Mouse (Mus musculus): ENCODE results near the gene Gal3st3. TPM values are rescaled to one million over a fixed set of nuclear protein-coding genes. Genes with fewer than 3 reads are reported as not detected.

The Gal3st3 gene
- polyA plus RNA-seq, 1 experiment from 2014 or later: 4.4 TPM

GRCm38 (mm10) chr19:5272801-5273733 is 25.1 kb upstream of the Gal3st3 start, which contains the start of gene Pacs1:
Gene Pacs1 (minus strand): TSS chr19:5273119.
- Histone ChIP-seq H3K9ac (ENCODE audit: low read depth, low read length) (peak within 1 kb of the TSS; percentile 96), H3K4me2 (replicated peaks; ENCODE audit: low read depth, low read length) (peak within 1 kb of the TSS; percentile 69), H3K36me3 (ENCODE audit: control insufficient read depth, insufficient read depth, low read length) (peaks cover 39% of the 10 kb centered on the region), H3K4me1 (ENCODE audit: control insufficient read depth, insufficient read depth, low read length) (peaks cover 16% of the 10 kb centered on the region), H3K27me3 (ENCODE audit: control insufficient read depth, insufficient read depth, low read length) (no peaks in the 10 kb centered on the region), H3K27ac (ENCODE audit: low read depth, low read length) (peak within 1 kb of the TSS; percentile 85), H3K9me3 (ENCODE audit: control insufficient read depth, low read length) (no peaks in the 10 kb centered on the region), H3K4me3 (ENCODE audit: low read length) (peak within 1 kb of the TSS; percentile 80)
- peak; percentile 94 for ATAC-seq (ENCODE audit: low FRiP score, low TSS enrichment)
- WGBS: 1% methylated on average over 73 of the region's 97 CpGs

GRCm38 (mm10) chr19:5273916-5274315 is 24.2 kb upstream of the Gal3st3 start:
- H3K27ac ChIP-seq (ENCODE audit: low read depth, low read length): peak overlapping the region; percentile 85; the same call in 1 of the 2 replicates
- H3K9me3 ChIP-seq (ENCODE audit: control insufficient read depth, low read length): no peaks in the 10 kb centered on the region
- no peaks in the 10 kb centered on the region for H3K27me3 ChIP-seq (ENCODE audit: control insufficient read depth, insufficient read depth, low read length)
- H3K36me3 ChIP-seq (ENCODE audit: control insufficient read depth, insufficient read depth, low read length): peaks cover 48% of the 10 kb centered on the region
- H3K4me1 ChIP-seq (ENCODE audit: control insufficient read depth, insufficient read depth, low read length): peaks cover 16% of the 10 kb centered on the region
- peak overlapping the region; percentile 80; the same call in 1 of the 2 replicates for H3K4me3 ChIP-seq (ENCODE audit: low read length)
- no peak overlapping the region; the same call in 1 of the 2 replicates for H3K4me2 ChIP-seq (replicated peaks; ENCODE audit: low read depth, low read length)
- ATAC-seq (ENCODE audit: low FRiP score, low TSS enrichment): no peak
- no peak overlapping the region; the same call in 1 of the 2 replicates for H3K9ac ChIP-seq (ENCODE audit: low read depth, low read length)
- 64% methylated on average over 4 of the region's 4 CpGs for WGBS

- Histone ChIP-seq H3K4me3 (ENCODE audit: low read length) (no peak overlapping the region), H3K4me2 (replicated peaks; ENCODE audit: low read depth, low read length) (no peak overlapping the region), H3K27ac (ENCODE audit: low read depth, low read length) (no peak overlapping the region), H3K9me3 (ENCODE audit: control insufficient read depth, low read length) (no peaks in the 10 kb centered on the region), H3K4me1 (ENCODE audit: control insufficient read depth, insufficient read depth, low read length) (peaks cover 16% of the 10 kb centered on the region), H3K9ac (ENCODE audit: low read depth, low read length) (no peak overlapping the region), H3K27me3 (ENCODE audit: control insufficient read depth, insufficient read depth, low read length) (no peaks in the 10 kb centered on the region), H3K36me3 (ENCODE audit: control insufficient read depth, insufficient read depth, low read length) (peaks cover 55% of the 10 kb centered on the region)
- WGBS: 92% methylated on average over 13 of the region's 13 CpGs
- ATAC-seq (ENCODE audit: low FRiP score, low TSS enrichment): no peak
Measured at GRCm38 (mm10) chr19:5274641-5275040, 23.5 kb upstream of the Gal3st3 start.

- Histone ChIP-seq H3K9me3 (ENCODE audit: control insufficient read depth, low read length) (no peaks in the 10 kb centered on the region), H3K9ac (ENCODE audit: low read depth, low read length) (no peak overlapping the region), H3K4me2 (replicated peaks; ENCODE audit: low read depth, low read length) (no peak overlapping the region), H3K27ac (ENCODE audit: low read depth, low read length) (no peak overlapping the region), H3K36me3 (ENCODE audit: control insufficient read depth, insufficient read depth, low read length) (peaks cover 61% of the 10 kb centered on the region), H3K4me1 (ENCODE audit: control insufficient read depth, insufficient read depth, low read length) (peaks cover 16% of the 10 kb centered on the region), H3K27me3 (ENCODE audit: control insufficient read depth, insufficient read depth, low read length) (no peaks in the 10 kb centered on the region), H3K4me3 (ENCODE audit: low read length) (no peak overlapping the region)
- ATAC-seq (ENCODE audit: low FRiP score, low TSS enrichment): no peak
- WGBS: 87% methylated on average over 5 of the region's 5 CpGs
Measured at GRCm38 (mm10) chr19:5275736-5276135, 22.4 kb upstream of the Gal3st3 start.

GRCm38 (mm10) chr19:5276531-5276930 is 21.6 kb upstream of the Gal3st3 start:
- H3K4me2 ChIP-seq (replicated peaks; ENCODE audit: low read depth, low read length): no peak overlapping the region
- H3K9ac ChIP-seq (ENCODE audit: low read depth, low read length): no peak overlapping the region
- peaks cover 12% of the 10 kb centered on the region for H3K4me1 ChIP-seq (ENCODE audit: control insufficient read depth, insufficient read depth, low read length)
- no peaks in the 10 kb centered on the region for H3K9me3 ChIP-seq (ENCODE audit: control insufficient read depth, low read length)
- H3K27me3 ChIP-seq (ENCODE audit: control insufficient read depth, insufficient read depth, low read length): no peaks in the 10 kb centered on the region
- 87% methylated on average over 2 of the region's 2 CpGs for WGBS
- H3K36me3 ChIP-seq (ENCODE audit: control insufficient read depth, insufficient read depth, low read length): peaks cover 69% of the 10 kb centered on the region
- no peak overlapping the region for H3K4me3 ChIP-seq (ENCODE audit: low read length)
- H3K27ac ChIP-seq (ENCODE audit: low read depth, low read length): no peak overlapping the region
- ATAC-seq (ENCODE audit: low FRiP score, low TSS enrichment): no peak

- Histone ChIP-seq H3K4me3 (ENCODE audit: low read length) (no peak overlapping the region), H3K9me3 (ENCODE audit: control insufficient read depth, low read length) (no peaks in the 10 kb centered on the region), H3K4me2 (replicated peaks; ENCODE audit: low read depth, low read length) (no peak overlapping the region), H3K27ac (ENCODE audit: low read depth, low read length) (no peak overlapping the region), H3K36me3 (ENCODE audit: control insufficient read depth, insufficient read depth, low read length) (peaks cover 74% of the 10 kb centered on the region), H3K9ac (ENCODE audit: low read depth, low read length) (no peak overlapping the region), H3K4me1 (ENCODE audit: control insufficient read depth, insufficient read depth, low read length) (peaks cover 6% of the 10 kb centered on the region), H3K27me3 (ENCODE audit: control insufficient read depth, insufficient read depth, low read length) (no peaks in the 10 kb centered on the region)
- WGBS: 88% methylated on average over 3 of the region's 3 CpGs
- ATAC-seq (ENCODE audit: low FRiP score, low TSS enrichment): no peak
Measured at GRCm38 (mm10) chr19:5277140-5277539, 21.0 kb upstream of the Gal3st3 start.

GRCm38 (mm10) chr19:5278381-5278780 is 19.8 kb upstream of the Gal3st3 start:
- WGBS: 74% methylated on average over 8 of the region's 8 CpGs
- peaks cover 87% of the 10 kb centered on the region for H3K36me3 ChIP-seq (ENCODE audit: control insufficient read depth, insufficient read depth, low read length)
- ATAC-seq (ENCODE audit: low FRiP score, low TSS enrichment): no peak

GRCm38 (mm10) chr19:5294972-5295735 is 3.0 kb upstream of the Gal3st3 start, which contains the start of gene Sf3b2:
Gene Sf3b2 (minus strand): TSS chr19:5295455.
- Histone ChIP-seq H3K27me3 (ENCODE audit: control insufficient read depth, insufficient read depth, low read length) (no peaks in the 10 kb centered on the region), H3K9ac (ENCODE audit: low read depth, low read length) (peak within 1 kb of the TSS; percentile 90), H3K9me3 (ENCODE audit: control insufficient read depth, low read length) (no peaks in the 10 kb centered on the region), H3K4me2 (replicated peaks; ENCODE audit: low read depth, low read length) (peak within 1 kb of the TSS; percentile 85), H3K4me3 (ENCODE audit: low read length) (peak within 1 kb of the TSS; percentile 95), H3K36me3 (ENCODE audit: control insufficient read depth, insufficient read depth, low read length) (peaks cover 37% of the 10 kb centered on the region), H3K27ac (ENCODE audit: low read depth, low read length) (peak within 1 kb of the TSS; percentile 78), H3K4me1 (ENCODE audit: control insufficient read depth, insufficient read depth, low read length) (peaks cover 25% of the 10 kb centered on the region)
- under 1% methylated on average over 46 of the region's 46 CpGs for WGBS
- peak; percentile 96 for ATAC-seq (ENCODE audit: low FRiP score, low TSS enrichment)

More at GRCm38 (mm10) chr19:5278381-5278780, 19.8 kb upstream of the Gal3st3 start:
- H3K4me3 ChIP-seq (ENCODE audit: low read length): no peak overlapping the region
- no peak overlapping the region for H3K9ac ChIP-seq (ENCODE audit: low read depth, low read length)
- H3K27me3 ChIP-seq (ENCODE audit: control insufficient read depth, insufficient read depth, low read length): no peaks in the 10 kb centered on the region
- no peak overlapping the region for H3K27ac ChIP-seq (ENCODE audit: low read depth, low read length)
- H3K4me2 ChIP-seq (replicated peaks; ENCODE audit: low read depth, low read length): no peak overlapping the region
- H3K9me3 ChIP-seq (ENCODE audit: control insufficient read depth, low read length): no peaks in the 10 kb centered on the region
- peaks cover 6% of the 10 kb centered on the region for H3K4me1 ChIP-seq (ENCODE audit: control insufficient read depth, insufficient read depth, low read length)

Data from kidney, embryonic 14.5 days (tissue).